Mouse (Mus musculus) lung, adult 2 months (tissue): ENCODE data around the gene Hscb.

Experiments used
- CTCF ChIP-seq: fragments of 200-500 bp; IDR thresholded peaks from 2 replicates; pipeline ENCODE4 v1.5.1; 2011; ENCODE audit warnings: mild to moderate bottlenecking, low read length, control low read depth; ENCODE audit not compliant: insufficient read depth
- POLR2A ChIP-seq: fragments of 200-500 bp; IDR thresholded peaks from 2 replicates; pipeline ENCODE4 v1.6.1; 2011; ENCODE audit warnings: low read depth, mild to moderate bottlenecking, control low read depth, low read length, borderline replicate concordance; ENCODE audit errors: extremely low read depth

DNA sequence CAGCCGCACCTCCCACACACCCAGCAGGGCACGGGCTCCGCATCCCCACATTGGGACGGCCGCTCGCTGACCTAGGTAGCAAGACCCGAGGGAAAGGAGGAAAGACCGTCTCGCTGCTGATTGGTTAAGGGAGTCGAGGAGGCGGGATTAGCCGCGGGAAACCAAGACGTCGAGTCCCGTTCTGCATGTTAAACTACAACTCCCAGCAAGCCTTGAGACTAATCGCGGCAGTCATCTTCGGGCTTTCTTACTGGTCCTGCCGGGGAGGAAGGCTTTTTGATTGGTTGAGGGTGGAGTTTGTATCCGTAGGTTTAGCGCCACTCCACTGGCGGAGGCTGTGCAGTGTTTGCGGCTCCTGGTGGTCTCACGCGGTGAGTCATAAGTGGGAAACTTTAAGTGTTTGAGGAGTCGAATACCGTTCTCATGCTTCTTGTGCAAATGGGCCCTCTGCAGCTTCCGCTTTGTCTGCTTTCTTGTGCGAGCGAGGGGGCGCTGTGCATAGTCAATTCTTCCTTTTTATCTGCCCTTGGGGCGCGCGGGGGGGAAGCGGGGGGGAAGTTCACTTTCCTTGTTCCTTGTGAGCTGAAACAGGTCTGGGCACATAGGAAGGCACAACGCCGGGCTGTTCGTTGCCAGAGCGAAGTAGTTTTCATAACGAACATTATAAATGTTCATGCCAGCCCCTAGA is at the start of gene Hscb, which contains the start of gene Chek2:
- TF ChIP-seq CTCF (peak; percentile 18; the same call in 1 of the 2 replicates), POLR2A (peak; percentile 73; the same call in 1 of the 2 replicates)
